Mouse (Mus musculus): ENCODE data around the gene Pcsk5.

DNA sequence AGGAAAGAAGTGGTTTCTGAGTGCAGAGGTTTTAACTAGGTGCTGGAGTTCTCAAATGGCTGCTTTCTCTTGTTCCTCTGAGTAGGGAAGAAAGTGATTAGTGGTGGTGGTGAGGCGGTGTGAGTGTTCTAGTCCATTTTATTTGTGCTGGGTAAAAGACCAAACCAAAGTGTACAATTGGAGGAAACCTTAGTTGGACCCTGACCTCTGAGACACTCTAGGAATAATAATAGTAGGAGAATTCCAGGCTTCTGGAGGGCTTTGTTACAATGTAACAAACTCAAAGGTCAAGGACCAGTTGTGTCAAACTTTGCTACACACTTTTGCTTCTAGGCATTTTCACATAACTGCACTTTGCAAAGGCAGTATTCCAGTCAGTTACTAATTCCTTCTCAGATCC is 400.8 kb downstream of the Pcsk5 start:
- TF ChIP-seq CTCF (IDR thresholded peaks at IDR 0.05; ENCODE audit: borderline replicate concordance, insufficient read depth, low read depth, low read length): no peak
- no peak for TF ChIP-seq POLR2A (IDR thresholded peaks at IDR 0.05; ENCODE audit: borderline replicate concordance, insufficient read depth, low read length)
